Mouse (Mus musculus) kidney, postnatal 36 days (tissue): ENCODE results near the gene Loxl4.

Experiments used
- DNase-seq, 2 experiments: peaks; one replicate each; pipeline ENCODE4 v3.0.0; 2021 to 2022; ENCODE audit warnings: mixed read lengths in 2 of 2

Gene Loxl4

GRCm38 (mm10) chr19:42563726-42564270 is 48.8 kb downstream of the Loxl4 start:
- no peak for DNase-seq

GRCm38 (mm10) chr19:42562981-42563380 is 49.6 kb downstream of the Loxl4 start:
- DNase-seq: no peak

GRCm38 (mm10) chr19:42561991-42562390 is 50.6 kb downstream of the Loxl4 start:
- DNase-seq: peak; percentile 30 to 38

GRCm38 (mm10) chr19:42558701-42559100 is 53.9 kb downstream of the Loxl4 start:
- DNase-seq: no peak
